In genomic region chr14:45388345-45389181, GRCm38 (mm10) we compare ENCODE assay signal across 8 mouse cellular contexts. TPM values are rescaled to one million over a fixed set of nuclear protein-coding genes. Genes with fewer than 3 reads are reported as not detected.
DNase-seq lines count a peak whose midpoint lies in the region; ATAC-seq and TF ChIP-seq lines count a peak whose summit lies in the region.

No protein-coding gene starts in this region.

- H3K4me1 ChIP-seq in embryonic facial prominence, embryonic 13.5 days = peaks cover 7% of the 10 kb centered on the region
- peaks cover 2% of the 10 kb centered on the region; the same call in 1 of the 2 replicates for H3K4me1 ChIP-seq in heart, adult 2 months (ENCODE audit: control insufficient read depth, insufficient read depth, low read length)
- peaks cover 14% of the 10 kb centered on the region for H3K4me1 ChIP-seq in limb, embryonic 12.5 days (replicated peaks)
- peaks cover 7% of the 10 kb centered on the region for H3K4me1 ChIP-seq in midbrain, embryonic 14.5 days (ENCODE audit: control insufficient read depth, insufficient read depth, low read length)

- H3K79me2 ChIP-seq in heart, adult 2 months (replicated peaks; ENCODE audit: control insufficient read depth, insufficient read depth, low read length) = no peaks in the 10 kb centered on the region

- H3K27me3 ChIP-seq in embryonic facial prominence, embryonic 13.5 days = no peaks in the 10 kb centered on the region
- H3K27me3 ChIP-seq in heart, adult 2 months (ENCODE audit: control insufficient read depth, insufficient read depth, low read length) = no peaks in the 10 kb centered on the region
- H3K27me3 ChIP-seq in limb, embryonic 12.5 days = no peaks in the 10 kb centered on the region
- H3K27me3 ChIP-seq in midbrain, embryonic 14.5 days (ENCODE audit: control insufficient read depth, insufficient read depth, low read length) = no peaks in the 10 kb centered on the region

- H3K27ac ChIP-seq in embryonic facial prominence, embryonic 13.5 days = peak overlapping the region; percentile 84
- peak overlapping the region; percentile 71 for H3K27ac ChIP-seq in heart, adult 2 months
- H3K27ac ChIP-seq in limb, embryonic 12.5 days = peak overlapping the region; percentile 87
- peak overlapping the region; percentile 76 for H3K27ac ChIP-seq in midbrain, embryonic 14.5 days (replicated peaks; ENCODE audit: low read depth, low read length)

- peak overlapping the region; percentile 75 for H3K4me2 ChIP-seq in embryonic facial prominence, embryonic 13.5 days
- peak overlapping the region; percentile 66 for H3K4me2 ChIP-seq in limb, embryonic 12.5 days
- peak overlapping the region; percentile 81 for H3K4me2 ChIP-seq in midbrain, embryonic 14.5 days (ENCODE audit: low read length)

- no peaks in the 10 kb centered on the region for H3K9me3 ChIP-seq in embryonic facial prominence, embryonic 13.5 days
- no peaks in the 10 kb centered on the region for H3K9me3 ChIP-seq in limb, embryonic 12.5 days
- H3K9me3 ChIP-seq in midbrain, embryonic 14.5 days (ENCODE audit: control insufficient read depth, low read length) = no peaks in the 10 kb centered on the region

- peak; percentile 52 for TF ChIP-seq CTCF in heart, adult 2 months (IDR thresholded peaks at IDR 0.05)

- TF ChIP-seq POLR2A in heart, adult 2 months (IDR thresholded peaks at IDR 0.05; ENCODE audit: insufficient read depth, low read depth, low read length) = peak; percentile 59

- ATAC-seq in embryonic facial prominence, embryonic 13.5 days (ENCODE audit: insufficient number of reproducible peaks, insufficient read depth, low FRiP score, low TSS enrichment, low read depth) = peak; percentile 96
- ATAC-seq in limb, embryonic 12.5 days (ENCODE audit: insufficient number of reproducible peaks, insufficient read depth, low FRiP score, low TSS enrichment, low read depth) = peak; percentile 94
- peak; percentile 96 for ATAC-seq in midbrain, embryonic 14.5 days (ENCODE audit: low FRiP score, low TSS enrichment)

- peak overlapping the region; percentile 80 for H3K4me3 ChIP-seq in embryonic facial prominence, embryonic 13.5 days
- peak overlapping the region; percentile 91 for H3K4me3 ChIP-seq in heart, adult 2 months
- H3K4me3 ChIP-seq in limb, embryonic 12.5 days (replicated peaks) = peak overlapping the region; percentile 81
- peak overlapping the region; percentile 75 for H3K4me3 ChIP-seq in midbrain, embryonic 14.5 days (replicated peaks; ENCODE audit: low read depth, low read length)

- TF ChIP-seq EP300 in heart, adult 2 months (IDR thresholded peaks at IDR 0.05; ENCODE audit: insufficient read depth, low read depth, low read length) = no peak

- H3K9ac ChIP-seq in embryonic facial prominence, embryonic 13.5 days = peak overlapping the region; percentile 91
- peak overlapping the region; percentile 73 for H3K9ac ChIP-seq in heart, adult 2 months (ENCODE audit: low read depth, low read length)
- peak overlapping the region; percentile 86 for H3K9ac ChIP-seq in limb, embryonic 12.5 days (replicated peaks)
- H3K9ac ChIP-seq in midbrain, embryonic 14.5 days (replicated peaks; ENCODE audit: low read length) = peak overlapping the region; percentile 89

- DNase-seq in 416B (ENCODE audit: low read depth) = peak; percentile 88
- DNase-seq in adrenal gland, postnatal 4 days (ENCODE audit: low spot score in 2 of 2) = peak; percentile 84
- DNase-seq in heart, adult 2 months = peak; percentile 94 to 95
- peak; percentile 93 to 94 for DNase-seq in kidney, adult 8-10 months
- DNase-seq in midbrain, embryonic 14.5 days = peak; percentile 91
- peak; percentile 83 to 88 for DNase-seq in spleen, adult 18-20 months

- intact Hi-C loops in heart, adult 2 months (cut with DNase I) = loop anchor here (5.0 kb wide), 1 partner anchor 61 kb away; the partner anchor contains the start of gene Psmc6

- H3K36me3 ChIP-seq in embryonic facial prominence, embryonic 13.5 days = no peaks in the 10 kb centered on the region
- H3K36me3 ChIP-seq in heart, adult 2 months (ENCODE audit: control insufficient read depth, insufficient read depth, low read length) = no peaks in the 10 kb centered on the region; the same call in 1 of the 2 replicates
- H3K36me3 ChIP-seq in limb, embryonic 12.5 days = no peaks in the 10 kb centered on the region
- H3K36me3 ChIP-seq in midbrain, embryonic 14.5 days (ENCODE audit: control insufficient read depth, insufficient read depth, low read length) = peaks cover under 1% of the 10 kb centered on the region; the same call in 1 of the 2 replicates

- under 1% methylated on average over 70 of the region's 71 CpGs for WGBS in embryonic facial prominence, embryonic 13.5 days
- WGBS in heart, adult 2 months = under 1% methylated on average over 71 of the region's 71 CpGs
- WGBS in limb, embryonic 12.5 days = under 1% methylated on average over 70 of the region's 71 CpGs
- under 1% methylated on average over 71 of the region's 71 CpGs for WGBS in midbrain, embryonic 14.5 days

RNA-seq across cellular contexts. Expression of gene Gnpnat1, which starts 16.1 kb away (rescaled TPM):
- total RNA-seq in adrenal gland, postnatal 4 days (2021) = 10 to 100 TPM; 30.7 to 31.5 TPM
- 49.5 and 55.9 TPM in 2 replicates for polyA plus RNA-seq in embryonic facial prominence, embryonic 13.5 days (2015; fragmentation: Nextera tagmentation; extraction: Ambion mirVana)
- total RNA-seq in heart, adult 2 months (2021) = 10 to 100 TPM; 10.9 to 15.7 TPM
- 3.6 and 6.2 TPM in 2 replicates for polyA plus RNA-seq in heart, adult 2 months (2012; rRNA removed)
- polyA plus RNA-seq in limb, embryonic 12.5 days (2016; fragmentation: Nextera tagmentation; extraction: Ambion mirVana) = 48.1 and 49.9 TPM in 2 replicates
- polyA plus RNA-seq in midbrain, embryonic 14.5 days (2014; fragmentation: Nextera tagmentation; extraction: Ambion mirVana) = 31.6 and 32.3 TPM in 2 replicates

RNA-seq across cellular contexts. Expression of gene Styx, which starts 37.7 kb away (rescaled TPM):
- 10 to 100 TPM; 38.0 to 43.9 TPM for total RNA-seq in adrenal gland, postnatal 4 days (2021)
- polyA plus RNA-seq in embryonic facial prominence, embryonic 13.5 days (2015; fragmentation: Nextera tagmentation; extraction: Ambion mirVana) = 82.1 and 84.1 TPM in 2 replicates
- 10 to 100 TPM; 26.3 to 33.4 TPM for total RNA-seq in heart, adult 2 months (2021)
- polyA plus RNA-seq in heart, adult 2 months (2012; rRNA removed) = 3.8 and 7.6 TPM in 2 replicates
- 54.8 and 68.5 TPM in 2 replicates for polyA plus RNA-seq in limb, embryonic 12.5 days (2016; fragmentation: Nextera tagmentation; extraction: Ambion mirVana)
- polyA plus RNA-seq in midbrain, embryonic 14.5 days (2014; fragmentation: Nextera tagmentation; extraction: Ambion mirVana) = 61.4 and 66.5 TPM in 2 replicates

RNA-seq across cellular contexts. Expression of gene Psmc6, which starts 59.0 kb away (rescaled TPM):
- total RNA-seq in adrenal gland, postnatal 4 days (2021) = 100 to 1,000 TPM; 125 to 127 TPM
- polyA plus RNA-seq in embryonic facial prominence, embryonic 13.5 days (2015; fragmentation: Nextera tagmentation; extraction: Ambion mirVana) = 167 and 168 TPM in 2 replicates
- total RNA-seq in heart, adult 2 months (2021) = 10 to 100 TPM; 89.7 to 93.7 TPM
- polyA plus RNA-seq in heart, adult 2 months (2012; rRNA removed) = 46.3 and 116 TPM in 2 replicates
- 196 and 210 TPM in 2 replicates for polyA plus RNA-seq in limb, embryonic 12.5 days (2016; fragmentation: Nextera tagmentation; extraction: Ambion mirVana)
- polyA plus RNA-seq in midbrain, embryonic 14.5 days (2014; fragmentation: Nextera tagmentation; extraction: Ambion mirVana) = 184 and 203 TPM in 2 replicates

Comparison
In these comparisons a context has a peak if more than half of its experiments do, and no peak if none do; other contexts are left out.
1. Peak in every context shown above with its lines: DNase-seq, ATAC-seq, H3K4me3 ChIP-seq and H3K27ac ChIP-seq.